Mouse (Mus musculus) cerebellum, adult 2 months (tissue): ENCODE results near the gene Etl4. TPM values are rescaled to one million over a fixed set of nuclear protein-coding genes. Genes with fewer than 3 reads are reported as not detected.
"Not testable (repeated sequence)": the region's sequence is repeated elsewhere in the genome, so short reads cannot be mapped to it uniquely, and the experiment has no call there.

Source experiments
- DNase-seq, 2 experiments: peaks; one replicate each; pipeline ENCODE4 v3.0.0; 2021
- H3K27ac ChIP-seq: fragments of 200-500 bp; 2 replicates; pipeline ENCODE4 v1.5.1; 2012; ENCODE audit warnings: low read length, control low read depth, inconsistent platforms; ENCODE audit not compliant: insufficient read depth
- H3K27me3 ChIP-seq: fragments of 200-500 bp; 2 replicates; pipeline ENCODE4 v1.6.1; 2012; ENCODE audit warnings: inconsistent platforms, mild to moderate bottlenecking, low read length, moderate library complexity; ENCODE audit not compliant: control insufficient read depth, insufficient read depth
- H3K4me1 ChIP-seq: fragments of 200-500 bp; 2 replicates; pipeline ENCODE4 v1.6.1; 2011; ENCODE audit warnings: low read length; ENCODE audit not compliant: control insufficient read depth, insufficient read depth
- H3K4me3 ChIP-seq: fragments of 200-500 bp; replicated peaks from 2 replicates; pipeline ENCODE3; 2011; ENCODE audit warnings: mild to moderate bottlenecking, low read depth, low read length, control low read depth; ENCODE audit not compliant: insufficient read depth
- CTCF ChIP-seq: fragments of 200-500 bp; IDR thresholded peaks from 2 replicates; pipeline ENCODE4 v1.5.1; 2011; ENCODE audit warnings: low read depth, mild to moderate bottlenecking, control low read depth, low read length, moderate library complexity, borderline replicate concordance; ENCODE audit not compliant: insufficient read depth
- POLR2A ChIP-seq: fragments of 200-500 bp; IDR thresholded peaks from 2 replicates; pipeline ENCODE4 v1.6.1; 2011; ENCODE audit warnings: low read length, control low read depth, borderline replicate concordance; ENCODE audit not compliant: insufficient read depth
- WGBS: fragments of 180-500 bp; shearing (Covaris S2); methylation state at CpG from one replicate; pipeline ENCODE4 v1.1.7; 2018; 5-methylcytosine and 5-hydroxymethylcytosine counted together
- polyA plus RNA-seq: library from polyadenylated mRNA; depleted of rRNA; stranded (reverse); fragments of >200 nt; gene quantifications from 2 replicates; pipeline ENCODE4 v1.2.3, GENCODE M21; 2012

Gene Etl4
- polyA plus RNA-seq, 1 experiment, result 40.1 TPM

- no peak overlapping the region for H3K27ac ChIP-seq
- WGBS, result 30% methylated on average over 9 of the region's 9 CpGs
- TF ChIP-seq CTCF (no peak), POLR2A (no peak)
- no peaks in the 10 kb centered on the region for H3K4me1 ChIP-seq
- H3K27me3 ChIP-seq, result no peaks in the 10 kb centered on the region
- no peak overlapping the region for H3K4me3 ChIP-seq
- DNase-seq, result no peak
Measured at GRCm38 (mm10) chr2:20654598-20655340, 745.2 kb downstream of the Etl4 start.

- Histone ChIP-seq H3K4me3 (no peak overlapping the region), H3K27me3 (no peaks in the 10 kb centered on the region), H3K27ac (no peak overlapping the region), H3K4me1 (no peaks in the 10 kb centered on the region)
- no peak for DNase-seq
- WGBS, result 12% methylated on average over 2 of the region's 2 CpGs
- TF ChIP-seq CTCF (no peak), POLR2A (no peak)
Measured at GRCm38 (mm10) chr2:20655341-20655612, 745.7 kb downstream of the Etl4 start.

- no peaks in the 10 kb centered on the region for H3K4me1 ChIP-seq
- WGBS, result 77% methylated on average over 3 of the region's 3 CpGs
- DNase-seq, result no peak
- H3K27ac ChIP-seq, result no peak overlapping the region
- TF ChIP-seq CTCF (no peak), POLR2A (no peak)
- H3K4me3 ChIP-seq, result no peak overlapping the region
- no peaks in the 10 kb centered on the region for H3K27me3 ChIP-seq
Measured at GRCm38 (mm10) chr2:20657856-20658255, 748.3 kb downstream of the Etl4 start.

GRCm38 (mm10) chr2:20661841-20662240 lies 752.3 kb downstream of the Etl4 start:
- WGBS, result 87% methylated on average over 11 of the region's 11 CpGs

GRCm38 (mm10) chr2:20662696-20663095 lies 753.1 kb downstream of the Etl4 start:
- no peaks in the 10 kb centered on the region; the same call in 1 of the 2 replicates for H3K27me3 ChIP-seq
- TF ChIP-seq CTCF (no peak), POLR2A (no peak)
- no peak for DNase-seq
- no peak overlapping the region for H3K4me3 ChIP-seq
- H3K4me1 ChIP-seq, result no peaks in the 10 kb centered on the region; the same call in 1 of the 2 replicates
- no peak overlapping the region for H3K27ac ChIP-seq
- WGBS, result 89% methylated on average over 3 of the region's 3 CpGs

More at GRCm38 (mm10) chr2:20661841-20662240, 752.3 kb downstream of the Etl4 start:
- no peak for TF ChIP-seq CTCF
- no peak for TF ChIP-seq POLR2A
- H3K4me1 ChIP-seq, result no peaks in the 10 kb centered on the region; the same call in 1 of the 2 replicates
- H3K27me3 ChIP-seq, result no peaks in the 10 kb centered on the region; the same call in 1 of the 2 replicates
- no peak for DNase-seq
- no peak overlapping the region for H3K27ac ChIP-seq
- no peak overlapping the region for H3K4me3 ChIP-seq

- no peak overlapping the region for H3K27ac ChIP-seq
- no peaks in the 10 kb centered on the region; the same call in 1 of the 2 replicates for H3K4me1 ChIP-seq
- H3K4me3 ChIP-seq, result no peak overlapping the region
- TF ChIP-seq POLR2A (no peak), CTCF (no peak)
- DNase-seq, result no peak
- no peaks in the 10 kb centered on the region; the same call in 1 of the 2 replicates for H3K27me3 ChIP-seq
- 40% methylated on average over 5 of the region's 5 CpGs for WGBS
Measured at GRCm38 (mm10) chr2:20665309-20665971, 755.9 kb downstream of the Etl4 start.

- TF ChIP-seq POLR2A, result no peak
- TF ChIP-seq CTCF, result peak; percentile 48; the same call in 1 of the 2 replicates
- Histone ChIP-seq H3K4me1 (no peaks in the 10 kb centered on the region; the same call in 1 of the 2 replicates), H3K27me3 (no peaks in the 10 kb centered on the region; the same call in 1 of the 2 replicates), H3K27ac (no peak overlapping the region), H3K4me3 (no peak overlapping the region)
- WGBS, result 42% methylated on average over 2 of the region's 2 CpGs
- DNase-seq, result peak; percentile 2 to 9
Measured at GRCm38 (mm10) chr2:20666051-20666478, 756.5 kb downstream of the Etl4 start.

GRCm38 (mm10) chr2:20667876-20668275 lies 758.3 kb downstream of the Etl4 start:
- no peak overlapping the region for H3K27ac ChIP-seq
- no peak overlapping the region for H3K4me3 ChIP-seq
- H3K4me1 ChIP-seq, result no peaks in the 10 kb centered on the region; the same call in 1 of the 2 replicates
- 90% methylated on average over 3 of the region's 3 CpGs for WGBS
- no peak for TF ChIP-seq POLR2A
- TF ChIP-seq CTCF, result no peak
- H3K27me3 ChIP-seq, result no peaks in the 10 kb centered on the region; the same call in 1 of the 2 replicates
- DNase-seq, result no peak

- H3K27ac ChIP-seq, H3K27me3 ChIP-seq, H3K4me1 ChIP-seq, H3K4me3 ChIP-seq, DNase-seq: not testable (repeated sequence)
- WGBS, result 85% methylated on average over 12 of the region's 12 CpGs
Measured at GRCm38 (mm10) chr2:20668276-20669030, 758.9 kb downstream of the Etl4 start.
